Mouse (Mus musculus) CH12.LX (cell line): ENCODE results near the gene Plekhs1. TPM values are rescaled to one million over a fixed set of nuclear protein-coding genes. Genes with fewer than 3 reads are reported as not detected.

ENCODE experiments used
- DNase-seq: peaks from one replicate; pipeline ENCODE4 v3.0.0-alpha.2; 2013; ENCODE audit errors: extremely low read depth
- H3K27ac ChIP-seq: 2 replicates; pipeline ENCODE4 v1.5.1; 2012; ENCODE audit warnings: low read depth, mild to moderate bottlenecking, control low read depth, moderate library complexity; ENCODE audit not compliant: insufficient read depth
- H3K27me3 ChIP-seq: replicated peaks from 2 replicates; pipeline ENCODE3; 2012; ENCODE audit warnings: inconsistent platforms
- H3K36me3 ChIP-seq, 2 experiments: replicated peaks in 1 of 2; 2 replicates each; pipeline versions ENCODE3 to v1.6.1; 2012; ENCODE audit warnings: inconsistent platforms in 1 of 2, low read length in 1 of 2, mild to moderate bottlenecking in 1 of 2, mixed read lengths in 1 of 2, moderate library complexity in 1 of 2; ENCODE audit not compliant: control insufficient read depth in 1 of 2, insufficient read depth in 1 of 2
- H3K4me1 ChIP-seq, 2 experiments: 2 replicates each; pipeline ENCODE4 v1.6.1; 2012; ENCODE audit warnings: inconsistent platforms in 1 of 2, moderate library complexity in 1 of 2; ENCODE audit not compliant: insufficient read depth in 2 of 2, control insufficient read depth in 1 of 2
- H3K4me2 ChIP-seq: 2 replicates; pipeline ENCODE4 v1.6.1; 2012; ENCODE audit warnings: low read depth, mild to moderate bottlenecking, control low read depth; ENCODE audit not compliant: poor library complexity, insufficient read depth, severe bottlenecking
- H3K4me3 ChIP-seq, 3 experiments: fragments of 150-350 bp in 1 of 3; sonication (generic) in 1 of 3; replicated peaks in 1 of 3; 2 replicates each; pipeline versions ENCODE3 to v1.5.1; 2011 to 2012; ENCODE audit warnings: low read depth in 2 of 3, low read length in 2 of 3, mild to moderate bottlenecking in 2 of 3, moderate library complexity in 2 of 3, control low read depth in 1 of 3, improper control_type of control experiment in 1 of 3, inconsistent platforms in 1 of 3, mixed read lengths in 1 of 3; ENCODE audit not compliant: poor library complexity in 1 of 3
- H3K79me2 ChIP-seq: replicated peaks from 2 replicates; pipeline ENCODE4 v1.6.1; 2012; ENCODE audit warnings: mild to moderate bottlenecking, moderate library complexity; ENCODE audit not compliant: control insufficient read depth, poor library complexity, insufficient read depth, severe bottlenecking; ENCODE audit errors: extremely low read depth
- H3K9ac ChIP-seq: 2 replicates; pipeline ENCODE4 v1.6.1; 2012; ENCODE audit warnings: low read depth, mild to moderate bottlenecking, control low read depth, moderate library complexity; ENCODE audit not compliant: insufficient read depth
- H3K9me3 ChIP-seq: replicated peaks from 2 replicates; pipeline ENCODE3; 2012; ENCODE audit warnings: low read length, inconsistent platforms, mixed read lengths
- BHLHE40 ChIP-seq: IDR thresholded peaks from 2 replicates; pipeline ENCODE4 v1.6.1; 2011; ENCODE audit warnings: mild to moderate bottlenecking, low read depth, low read length, improper control_type of control experiment
- CHD1 ChIP-seq: IDR thresholded peaks from 2 replicates; pipeline ENCODE4 v1.6.1; 2012; ENCODE audit warnings: low read depth, low read length, improper control_type of control experiment, inconsistent platforms
- E2F4 ChIP-seq: IDR thresholded peaks from 2 replicates; pipeline ENCODE4 v1.6.1; 2011; ENCODE audit warnings: low read depth, low read length, improper control_type of control experiment; ENCODE audit not compliant: insufficient replicate concordance
- ELF1 ChIP-seq: IDR thresholded peaks from 2 replicates; pipeline ENCODE4 v1.6.1; 2014; ENCODE audit warnings: low read depth, mild to moderate bottlenecking, inconsistent platforms, low read length, improper control_type of control experiment
- EP300 ChIP-seq: IDR thresholded peaks from 2 replicates; pipeline ENCODE4 v1.6.1; 2011; ENCODE audit warnings: low read length, improper control_type of control experiment
- ETS1 ChIP-seq: conservative IDR thresholded peaks from 2 replicates; pipeline ENCODE4 v1.6.1; 2012; ENCODE audit warnings: low read depth, mild to moderate bottlenecking, inconsistent platforms, low read length, improper control_type of control experiment, moderate library complexity
- HCFC1 ChIP-seq: IDR thresholded peaks from 2 replicates; pipeline ENCODE4 v1.6.1; 2012; ENCODE audit warnings: low read depth, mild to moderate bottlenecking, inconsistent platforms, low read length, improper control_type of control experiment
- JUN ChIP-seq: IDR thresholded peaks from 2 replicates; pipeline ENCODE4 v1.6.1; 2011; ENCODE audit warnings: low read depth, mild to moderate bottlenecking, low read length, improper control_type of control experiment, moderate library complexity; ENCODE audit not compliant: insufficient read depth
- JUND ChIP-seq: conservative IDR thresholded peaks from 2 replicates; pipeline ENCODE4 v1.6.1; 2011; ENCODE audit warnings: low read depth, low read length, improper control_type of control experiment
- KAT2A ChIP-seq: IDR thresholded peaks from 2 replicates; pipeline ENCODE4 v1.6.1; 2012; ENCODE audit warnings: low read length, improper control_type of control experiment, inconsistent platforms; ENCODE audit not compliant: insufficient replicate concordance
- MAX ChIP-seq: IDR thresholded peaks from 2 replicates; pipeline ENCODE4 v1.6.1; 2011; ENCODE audit warnings: low read length, improper control_type of control experiment
- MEF2A ChIP-seq: IDR thresholded peaks from 2 replicates; pipeline ENCODE4 v1.6.1; 2014; ENCODE audit warnings: low read depth, mild to moderate bottlenecking, inconsistent platforms, low read length, improper control_type of control experiment, borderline replicate concordance
- MYC ChIP-seq: IDR thresholded peaks from 2 replicates; pipeline ENCODE4 v1.6.1; 2011; ENCODE audit warnings: low read depth, mild to moderate bottlenecking, improper control_type of control experiment, low read length
- NELFE ChIP-seq: IDR thresholded peaks from 2 replicates; pipeline ENCODE4 v1.6.1; 2011; ENCODE audit warnings: low read depth, low read length, improper control_type of control experiment
- NRF1 ChIP-seq: IDR thresholded peaks from 2 replicates; pipeline ENCODE4 v1.6.1; 2014; ENCODE audit warnings: low read depth, mild to moderate bottlenecking, inconsistent platforms, low read length, improper control_type of control experiment, moderate library complexity
- POLR2A ChIP-seq: IDR thresholded peaks from 2 replicates; pipeline ENCODE4 v1.6.1; 2011; ENCODE audit warnings: low read depth, mild to moderate bottlenecking, improper control_type of control experiment, low read length
- POLR2AphosphoS2 ChIP-seq: IDR thresholded peaks from 2 replicates; pipeline ENCODE4 v1.6.1; 2011; ENCODE audit warnings: low read depth, low read length, improper control_type of control experiment
- RCOR1 ChIP-seq: conservative IDR thresholded peaks from 2 replicates; pipeline ENCODE4 v1.6.1; 2012; ENCODE audit warnings: low read depth, mild to moderate bottlenecking, inconsistent platforms, low read length, improper control_type of control experiment
- SMC3 ChIP-seq: IDR thresholded peaks from 2 replicates; pipeline ENCODE4 v1.6.1; 2011; ENCODE audit warnings: low read depth, low read length, improper control_type of control experiment
- TBP ChIP-seq: conservative IDR thresholded peaks from 2 replicates; pipeline ENCODE4 v1.6.1; 2011; ENCODE audit warnings: low read depth, low read length, improper control_type of control experiment
- TCF12 ChIP-seq: IDR thresholded peaks from 2 replicates; pipeline ENCODE4 v1.6.1; 2014; ENCODE audit warnings: low read depth, mild to moderate bottlenecking, inconsistent platforms, low read length, improper control_type of control experiment
- UBTF ChIP-seq: IDR thresholded peaks from 2 replicates; pipeline ENCODE4 v1.6.1; 2012; ENCODE audit warnings: low read depth, mild to moderate bottlenecking, inconsistent platforms, low read length, improper control_type of control experiment, moderate library complexity
- USF1 ChIP-seq: IDR thresholded peaks from 2 replicates; pipeline ENCODE4 v1.6.1; 2014; ENCODE audit warnings: low read depth, mild to moderate bottlenecking, inconsistent platforms, low read length, improper control_type of control experiment
- dilution Hi-C: fragments of 300-500 bp; cut with MboI; formaldehyde crosslinking; loops from 2 replicates; pipeline ENCODE4 v1.14.3; 2020; ENCODE audit warnings: low sequenced_read_pairs; ENCODE audit not compliant: extremely low pct_unique_long_range_greater_than_20kb, extremely low pct_ligation_motif_present
- in situ Hi-C: fragments of 300-500 bp; cut with MboI; formaldehyde crosslinking; loops from 3 replicates; pipeline ENCODE4 v1.14.3; 2019; ENCODE audit warnings: low sequenced_read_pairs, low pct_ligation_motif_present, low pct_unique_long_range_greater_than_20kb, mixed read lengths
- polyA plus RNA-seq: library from polyadenylated mRNA; unstranded; fragments of >175 nt; gene quantifications from 2 replicates; pipeline ENCODE4 v1.2.1, GENCODE M21; 2012; ENCODE audit warnings: low read depth; ENCODE audit not compliant: insufficient read length
- total RNA-seq, 2 experiments: library from RNA; depleted of rRNA; stranded (reverse); fragments of 300-350 nt in 1 of 2; fragments of >200 nt in 1 of 2; gene quantifications; 2 replicates each; pipeline ENCODE4 v1.2.3; 2012 to 2014

The Plekhs1 gene
- total and polyA plus RNA-seq, 3 experiments, result not detected

- H3K4me1 ChIP-seq, result peaks cover 0 to 8% of the 10 kb centered on the region in 2 experiments; a peak in 1 of 4 replicates
- no peaks in the 10 kb centered on the region for H3K79me2 ChIP-seq
- dilution Hi-C loops, result no loop called here
- no peak overlapping the region for H3K4me2 ChIP-seq
- H3K4me3 ChIP-seq, result no peak overlapping the region
- DNase-seq, result no peak
- no peaks in the 10 kb centered on the region for H3K27me3 ChIP-seq
- H3K27ac ChIP-seq, result no peak overlapping the region
- no peak overlapping the region for H3K9ac ChIP-seq
- H3K9me3 ChIP-seq, result no peaks in the 10 kb centered on the region
- no peak for TF ChIP-seq HCFC1
- no peak for TF ChIP-seq NELFE
- TF ChIP-seq NRF1, result no peak
- TF ChIP-seq POLR2A, result no peak
- TF ChIP-seq ELF1, result no peak
- no peak for TF ChIP-seq EP300
- TF ChIP-seq JUND, result no peak
- TF ChIP-seq MYC, result no peak
- in situ Hi-C loops, result no loop called here
- H3K36me3 ChIP-seq, result no peaks in the 10 kb centered on the region
Observed at GRCm38 (mm10) chr19:56477832-56478231, 16.4 kb downstream of the Plekhs1 start.

- dilution Hi-C loops, result no loop called here
Observed at GRCm38 (mm10) chr19:56484630-56485375, 23.4 kb downstream of the Plekhs1 start.

More at GRCm38 (mm10) chr19:56484630-56485375, 23.4 kb downstream of the Plekhs1 start:
- H3K36me3 ChIP-seq, result no peaks in the 10 kb centered on the region
- H3K9me3 ChIP-seq, result no peaks in the 10 kb centered on the region
- no peaks in the 10 kb centered on the region for H3K4me1 ChIP-seq
- H3K4me3 ChIP-seq, result no peak overlapping the region
- peaks cover 2% of the 10 kb centered on the region for H3K27me3 ChIP-seq
- TF ChIP-seq TCF12, result no peak
- TF ChIP-seq USF1, result no peak
- no peak for TF ChIP-seq JUN
- no peak for TF ChIP-seq MAX
- no peak for TF ChIP-seq KAT2A
- TF ChIP-seq MEF2A, result no peak
- TF ChIP-seq BHLHE40, result no peak
- no peak for TF ChIP-seq JUND
- no peak for TF ChIP-seq RCOR1
- no peak for TF ChIP-seq ETS1
- TF ChIP-seq SMC3, result no peak
- TF ChIP-seq TBP, result no peak
- TF ChIP-seq CHD1, result no peak
- TF ChIP-seq POLR2A, result no peak
- TF ChIP-seq E2F4, result no peak
- TF ChIP-seq EP300, result no peak
- no peak for TF ChIP-seq POLR2AphosphoS2
- no peak for TF ChIP-seq UBTF
- peak overlapping the region; percentile 83 for H3K4me2 ChIP-seq
- no peak overlapping the region for H3K9ac ChIP-seq
- in situ Hi-C loops, result no loop called here
- no peaks in the 10 kb centered on the region for H3K79me2 ChIP-seq
- H3K27ac ChIP-seq, result no peak overlapping the region
- no peak for DNase-seq
